23 mouse cellular contexts compared by ENCODE assay signal in the genomic region with DNA sequence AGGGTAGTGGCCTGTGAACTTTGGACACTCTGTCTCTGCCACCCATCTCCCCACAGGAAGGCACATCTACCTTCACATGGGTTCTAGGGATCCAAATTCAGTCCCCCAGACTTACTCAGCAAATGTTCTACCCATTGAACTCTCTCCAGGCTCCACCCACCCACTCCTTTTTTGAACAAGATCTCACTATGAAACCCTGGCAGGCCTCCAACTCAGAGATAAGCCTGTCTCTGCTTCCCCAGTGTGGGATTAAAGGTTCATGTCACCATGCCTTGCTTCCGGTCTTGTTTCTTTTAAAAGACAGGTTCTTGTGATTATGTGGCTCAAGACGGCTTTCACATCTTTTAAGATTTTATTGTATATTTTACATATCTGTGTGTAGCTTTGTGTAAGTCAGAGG. TPM values are rescaled to one million over a fixed set of nuclear protein-coding genes. Genes with fewer than 3 reads are reported as not detected.
DNase-seq lines count a peak whose midpoint lies in the region; ATAC-seq and TF ChIP-seq lines count a peak whose summit lies in the region.
"Had no signal": no experiment of that assay in that cellular context is flagged by ENCODE, and none has a peak within 500 bp of the region (broad histone marks: within the 10 kb centered on the region; RNA-seq: fewer than 3 reads in every experiment).

No protein-coding gene starts in this region.

- TF ChIP-seq POLR2A in small intestine, adult 2 months (IDR thresholded peaks at IDR 0.05; ENCODE audit: low read depth, low read length): no peak

- H3K9ac ChIP-seq in intestine, postnatal 0 days (ENCODE audit: low read depth, low read length): no peak overlapping the region
- H3K9ac ChIP-seq in intestine, embryonic 16.5 days (ENCODE audit: low read depth, low read length): no peak overlapping the region
- H3K9ac ChIP-seq: hindbrain, embryonic 15.5 days; lung, embryonic 15.5 days; midbrain, embryonic 12.5 days had no signal

- H3K9me3 ChIP-seq in intestine, postnatal 0 days (ENCODE audit: control insufficient read depth): no peaks in the 10 kb centered on the region
- H3K9me3 ChIP-seq in intestine, embryonic 16.5 days (ENCODE audit: control insufficient read depth, low read length): no peaks in the 10 kb centered on the region
- H3K9me3 ChIP-seq: hindbrain, embryonic 15.5 days; lung, embryonic 15.5 days; midbrain, embryonic 12.5 days had no signal

- H3K4me3 ChIP-seq in intestine, postnatal 0 days (ENCODE audit: low read depth, low read length): no peak overlapping the region
- H3K4me3 ChIP-seq in intestine, embryonic 16.5 days (ENCODE audit: low read length): no peak overlapping the region
- no peak overlapping the region for H3K4me3 ChIP-seq in small intestine, adult 2 months (ENCODE audit: low read depth, low read length)
- H3K4me3 ChIP-seq: hindbrain, embryonic 15.5 days; layer of hippocampus, adult 2 months; midbrain, embryonic 12.5 days; myocyte had no signal

- H3K4me1 ChIP-seq in intestine, postnatal 0 days (replicated peaks; ENCODE audit: control insufficient read depth, insufficient read depth, low read length): no peaks in the 10 kb centered on the region
- H3K4me1 ChIP-seq in intestine, embryonic 16.5 days (ENCODE audit: control insufficient read depth, insufficient read depth, low read length): peaks cover 20% of the 10 kb centered on the region
- H3K4me1 ChIP-seq in small intestine, adult 2 months (ENCODE audit: control insufficient read depth, insufficient read depth, insufficient read length, low read length): peaks cover 6% of the 10 kb centered on the region; the same call in 1 of the 2 replicates

- peak; percentile 32 for DNase-seq in MN1 (ENCODE audit: low spot score)
- DNase-seq in liver: peak; percentile 84
- DNase-seq in retina, postnatal 1 day: no peak
- DNase-seq in kidney, postnatal 14 days: no peak
- no peak for DNase-seq in left cerebral cortex, postnatal 4 days
- DNase-seq: gastrocnemius, postnatal 14 days; thymus, postnatal 4 days had no signal

- peaks cover 17% of the 10 kb centered on the region for H3K36me3 ChIP-seq in intestine, postnatal 0 days (ENCODE audit: control insufficient read depth, insufficient read depth)
- peaks cover 6% of the 10 kb centered on the region for H3K36me3 ChIP-seq in intestine, embryonic 16.5 days (ENCODE audit: control insufficient read depth, insufficient read depth, low read length)
- peaks cover 23% of the 10 kb centered on the region for H3K36me3 ChIP-seq in small intestine, adult 2 months (ENCODE audit: control insufficient read depth, insufficient read depth, low read length)

- TF ChIP-seq CTCF in intestine, postnatal 0 days (IDR thresholded peaks at IDR 0.05; ENCODE audit: low read depth): no peak
- TF ChIP-seq CTCF in small intestine, adult 2 months (IDR thresholded peaks at IDR 0.05; ENCODE audit: extremely low read depth, insufficient read length, insufficient replicate concordance, low read depth, low read length): no peak

- WGBS in intestine, postnatal 0 days: 57% methylated on average over 2 of the region's 2 CpGs
- 85% methylated on average over 2 of the region's 2 CpGs for WGBS in intestine, embryonic 16.5 days
- WGBS in small intestine, adult 2 months: 42% methylated on average over 2 of the region's 2 CpGs

- intact Hi-C loops in left cerebral cortex, postnatal 4 days (cut with DNase I): no loop called here

- no peaks in the 10 kb centered on the region for H3K27me3 ChIP-seq in intestine, postnatal 0 days (replicated peaks; ENCODE audit: control insufficient read depth, insufficient read depth, low read length)
- no peaks in the 10 kb centered on the region for H3K27me3 ChIP-seq in intestine, embryonic 16.5 days (replicated peaks; ENCODE audit: control insufficient read depth, insufficient read depth, low read length)
- no peaks in the 10 kb centered on the region for H3K27me3 ChIP-seq in small intestine, adult 2 months (ENCODE audit: control insufficient read depth, insufficient read depth, low read length)
- H3K27me3 ChIP-seq: hindbrain, embryonic 15.5 days; lung, embryonic 15.5 days; midbrain, embryonic 12.5 days; Patski had no signal

- peak overlapping the region; percentile 99 for H3K27ac ChIP-seq in intestine, postnatal 0 days (ENCODE audit: low read depth, low read length)
- no peak overlapping the region; the same call in 1 of the 2 replicates for H3K27ac ChIP-seq in intestine, embryonic 16.5 days (ENCODE audit: low read length)
- peak overlapping the region; percentile 86 for H3K27ac ChIP-seq in small intestine, adult 2 months (ENCODE audit: insufficient read depth, low read depth, low read length)
- H3K27ac ChIP-seq: hindbrain, embryonic 15.5 days; layer of hippocampus, adult 2 months; lung, embryonic 15.5 days; midbrain, embryonic 12.5 days had no signal

- no peak overlapping the region; the same call in 1 of the 2 replicates for H3K4me2 ChIP-seq in intestine, postnatal 0 days (replicated peaks; ENCODE audit: low read depth)
- H3K4me2 ChIP-seq in intestine, embryonic 16.5 days (ENCODE audit: low read depth, low read length): no peak overlapping the region
- H3K4me2 ChIP-seq: lung, embryonic 15.5 days had no signal

- no peak for ATAC-seq in intestine, postnatal 0 days
- no peak for ATAC-seq in intestine, embryonic 16.5 days
- ATAC-seq: CD4-positive, CD25-positive, alpha-beta regulatory T cell, adult 4 months; forebrain, embryonic 14.5 days; Patski had no signal

RNA-seq across cellular contexts. Expression of a gene that starts 2.8 kb away (rescaled TPM):
- 9.2 and 9.6 TPM in 2 replicates for polyA plus RNA-seq in intestine, postnatal 0 days (2015; fragmentation: Nextera tagmentation; extraction: Ambion mirVana)
- polyA plus RNA-seq in intestine, embryonic 16.5 days (2015; fragmentation: Nextera tagmentation; extraction: Ambion mirVana): 14.0 and 16.5 TPM in 2 replicates
- 1.4 and 1.6 TPM in 2 replicates for polyA plus RNA-seq in small intestine, adult 2 months (2012; rRNA removed)
- total RNA-seq in left cerebral cortex, postnatal 4 days (2021): 10 to 100 TPM; 36.9 to 39.7 TPM

RNA-seq across cellular contexts. Expression of a gene that starts 30.0 kb away (rescaled TPM):
- polyA plus RNA-seq in intestine, postnatal 0 days (2015; fragmentation: Nextera tagmentation; extraction: Ambion mirVana): 1.4 and 1.7 TPM in 2 replicates
- 1.3 and 1.9 TPM in 2 replicates for polyA plus RNA-seq in intestine, embryonic 16.5 days (2015; fragmentation: Nextera tagmentation; extraction: Ambion mirVana)
- 0.46 TPM in 1 of 2 replicates, not detected in the other for polyA plus RNA-seq in small intestine, adult 2 months (2012; rRNA removed)
- total RNA-seq in left cerebral cortex, postnatal 4 days (2021): under 1 TPM; 0.44 to 0.46 TPM
- total RNA-seq: common myeloid progenitor, adult 5-6 weeks; layer of hippocampus, adult 2 months had no signal
- polyA plus RNA-seq: CD4-positive, CD25-positive, alpha-beta regulatory T cell, adult 4 months; forebrain, embryonic 14.5 days had no signal

RNA-seq across cellular contexts. Expression of a gene that starts 31.0 kb away (rescaled TPM):
- polyA plus RNA-seq in intestine, postnatal 0 days (2015; fragmentation: Nextera tagmentation; extraction: Ambion mirVana): 6.8 and 7.6 TPM in 2 replicates
- polyA plus RNA-seq in intestine, embryonic 16.5 days (2015; fragmentation: Nextera tagmentation; extraction: Ambion mirVana): 3.6 and 5.0 TPM in 2 replicates
- 8.6 and 16.7 TPM in 2 replicates for polyA plus RNA-seq in small intestine, adult 2 months (2012; rRNA removed)
- 1 to 10 TPM; 7.5 to 8.4 TPM for total RNA-seq in left cerebral cortex, postnatal 4 days (2021)
- total RNA-seq: common myeloid progenitor, adult 5-6 weeks had no signal
- polyA plus RNA-seq: CD4-positive, CD25-positive, alpha-beta regulatory T cell, adult 4 months; Patski had no signal

RNA-seq across cellular contexts. Expression of a gene that starts 38.2 kb away (rescaled TPM):
- polyA plus RNA-seq in intestine, postnatal 0 days (2015; fragmentation: Nextera tagmentation; extraction: Ambion mirVana): not detected in 2 replicates
- polyA plus RNA-seq in intestine, embryonic 16.5 days (2015; fragmentation: Nextera tagmentation; extraction: Ambion mirVana): not detected in 2 replicates
- 0.35 TPM in 1 of 2 replicates, not detected in the other for polyA plus RNA-seq in small intestine, adult 2 months (2012; rRNA removed)
- total RNA-seq in left cerebral cortex, postnatal 4 days (2021): not detected
- total RNA-seq: common myeloid progenitor, adult 5-6 weeks; gastrocnemius, postnatal 14 days; layer of hippocampus, adult 2 months; left cerebral cortex, postnatal 25 days had no signal
- polyA plus RNA-seq: CD4-positive, CD25-positive, alpha-beta regulatory T cell, adult 4 months; forebrain, embryonic 14.5 days; heart, embryonic 16.5 days; kidney, embryonic 14.5 days; lung, embryonic 15.5 days; midbrain, embryonic 12.5 days; myocyte; Patski; stomach, embryonic 16.5 days had no signal

RNA-seq across cellular contexts. Expression of a gene that starts 39.5 kb away (rescaled TPM):
- polyA plus RNA-seq in intestine, postnatal 0 days (2015; fragmentation: Nextera tagmentation; extraction: Ambion mirVana): 9.4 and 10.5 TPM in 2 replicates
- polyA plus RNA-seq in intestine, embryonic 16.5 days (2015; fragmentation: Nextera tagmentation; extraction: Ambion mirVana): 13.0 and 14.5 TPM in 2 replicates
- polyA plus RNA-seq in small intestine, adult 2 months (2012; rRNA removed): 6.4 and 7.2 TPM in 2 replicates
- total RNA-seq in left cerebral cortex, postnatal 4 days (2021): 10 to 100 TPM; 15.4 to 16.5 TPM

Comparison
In these comparisons a context has a peak if more than half of its experiments do, and no peak if none do; other contexts are left out.
1. DNase-seq: peak in MN1 (single experiment) and liver (single experiment); none in retina, postnatal 1 day (single experiment), kidney, postnatal 14 days (single experiment) and left cerebral cortex, postnatal 4 days (single experiment).